Mouse (Mus musculus) thymus, adult 2 months (tissue): ENCODE measurements around the gene Coro1b. TPM values are rescaled to one million over a fixed set of nuclear protein-coding genes. Genes with fewer than 3 reads are reported as not detected.

Source experiments
- DNase-seq: peaks from one replicate; pipeline ENCODE4 v3.0.0; 2021
- H3K27ac ChIP-seq: fragments of 200-500 bp; 2 replicates; pipeline ENCODE4 v1.5.1; 2012; ENCODE audit warnings: low read length, control low read depth; ENCODE audit not compliant: control insufficient read depth, insufficient read depth
- H3K27me3 ChIP-seq: fragments of 200-500 bp; 2 replicates; pipeline ENCODE4 v1.6.1; 2012; ENCODE audit warnings: mild to moderate bottlenecking, low read length, moderate library complexity, mixed read lengths; ENCODE audit not compliant: control insufficient read depth, insufficient read depth
- H3K36me3 ChIP-seq: fragments of 200-500 bp; 2 replicates; pipeline ENCODE4 v1.6.1; 2012; ENCODE audit warnings: mild to moderate bottlenecking, low read length, moderate library complexity; ENCODE audit not compliant: control insufficient read depth, insufficient read depth
- H3K4me1 ChIP-seq: fragments of 200-500 bp; replicated peaks from 2 replicates; pipeline ENCODE4 v1.6.1; 2012; ENCODE audit warnings: low read length; ENCODE audit not compliant: control insufficient read depth, insufficient read depth
- H3K4me3 ChIP-seq: fragments of 200-500 bp; 2 replicates; pipeline ENCODE4 v1.5.1; 2012; ENCODE audit warnings: mild to moderate bottlenecking, low read length, control low read depth, moderate library complexity; ENCODE audit not compliant: control insufficient read depth, insufficient read depth
- CTCF ChIP-seq: fragments of 200-500 bp; IDR thresholded peaks from 2 replicates; pipeline ENCODE4 v1.5.1; 2012; ENCODE audit warnings: mild to moderate bottlenecking, control low read depth, low read length, moderate library complexity, borderline replicate concordance; ENCODE audit not compliant: control insufficient read depth, poor library complexity, insufficient read depth; ENCODE audit errors: extremely low read depth
- POLR2A ChIP-seq: fragments of 200-500 bp; IDR thresholded peaks from 2 replicates; pipeline ENCODE4 v1.6.1; 2012; ENCODE audit warnings: mild to moderate bottlenecking, low read length, control low read depth, moderate library complexity; ENCODE audit not compliant: control insufficient read depth, poor library complexity, insufficient read depth; ENCODE audit errors: extremely low read depth
- WGBS: fragments of 180-500 bp; shearing (Covaris S2); methylation state at CpG from one replicate; pipeline ENCODE4 v1.1.7; 2018; 5-methylcytosine and 5-hydroxymethylcytosine counted together
- polyA plus RNA-seq: library from polyadenylated mRNA; depleted of rRNA; stranded (reverse); fragments of >200 nt; gene quantifications from 2 replicates; pipeline ENCODE4 v1.2.3, GENCODE M21; 2012

Gene Coro1b
- polyA plus RNA-seq, 1 experiment, result 508 TPM

- Histone ChIP-seq H3K4me1 (peaks cover 48% of the 10 kb centered on the region), H3K36me3 (peaks cover 6% of the 10 kb centered on the region; the same call in 1 of the 2 replicates), H3K27ac (no peak overlapping the region), H3K4me3 (no peak overlapping the region), H3K27me3 (no peaks in the 10 kb centered on the region)
- TF ChIP-seq POLR2A, result no peak
- TF ChIP-seq CTCF, result no peak
- DNase-seq, result no peak
- 88% methylated on average over 12 of the region's 12 CpGs for WGBS
Observed at GRCm38 (mm10) chr19:4146366-4147021, 1.9 kb upstream of the Coro1b start.

DNA sequence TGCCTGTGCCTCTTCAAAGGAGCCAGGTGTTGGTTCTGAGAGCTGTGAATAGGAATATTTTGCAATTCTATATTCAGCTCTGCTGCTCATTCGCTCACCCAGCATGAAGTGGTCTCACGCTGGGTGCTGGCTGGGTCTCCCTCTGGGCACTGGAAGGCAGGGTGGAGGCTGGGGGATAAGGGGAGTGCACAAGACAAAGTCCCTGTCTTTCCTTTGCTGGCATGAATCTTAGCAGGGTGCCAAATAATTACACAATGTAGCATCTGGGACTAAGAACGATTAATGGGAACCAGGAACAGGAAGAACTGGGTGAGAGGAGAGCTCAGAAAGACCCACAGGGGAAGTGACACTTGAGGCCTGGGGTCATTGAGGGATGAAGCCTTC, 1.4 kb upstream of the Coro1b start:
- Histone ChIP-seq H3K27ac (no peak overlapping the region; the same call in 1 of the 2 replicates), H3K27me3 (no peaks in the 10 kb centered on the region), H3K4me1 (peaks cover 48% of the 10 kb centered on the region), H3K4me3 (no peak overlapping the region), H3K36me3 (peaks cover 6% of the 10 kb centered on the region; the same call in 1 of the 2 replicates)
- DNase-seq, result no peak
- 64% methylated on average over 3 of the region's 3 CpGs for WGBS
- TF ChIP-seq CTCF (no peak), POLR2A (no peak)

GRCm38 (mm10) chr19:4147782-4148490, 483 bp upstream of the Coro1b start:
- TF ChIP-seq CTCF (no peak), POLR2A (no peak)
- no peak for DNase-seq
- Histone ChIP-seq H3K27me3 (no peaks in the 10 kb centered on the region), H3K27ac (no peak overlapping the region), H3K36me3 (peaks cover 6% of the 10 kb centered on the region; the same call in 1 of the 2 replicates), H3K4me1 (peaks cover 53% of the 10 kb centered on the region), H3K4me3 (peak overlapping the region; percentile 76)
- 42% methylated on average over 9 of the region's 9 CpGs for WGBS

- no peak for DNase-seq
- H3K36me3 ChIP-seq, result peaks cover 11% of the 10 kb centered on the region; the same call in 1 of the 2 replicates
- no peaks in the 10 kb centered on the region for H3K27me3 ChIP-seq
- H3K4me3 ChIP-seq, result peak overlapping the region; percentile 76
- TF ChIP-seq POLR2A, result no peak
- 0 out of 2 replicates have a peak, but pooled peaks have one; percentile 3 for TF ChIP-seq CTCF
- WGBS, result 4% methylated on average over 8 of the region's 8 CpGs
- peak overlapping the region; percentile 67; the same call in 1 of the 2 replicates for H3K27ac ChIP-seq
- peaks cover 60% of the 10 kb centered on the region for H3K4me1 ChIP-seq
Observed at GRCm38 (mm10) chr19:4148819-4149218, 400 bp downstream of the Coro1b start.

DNA sequence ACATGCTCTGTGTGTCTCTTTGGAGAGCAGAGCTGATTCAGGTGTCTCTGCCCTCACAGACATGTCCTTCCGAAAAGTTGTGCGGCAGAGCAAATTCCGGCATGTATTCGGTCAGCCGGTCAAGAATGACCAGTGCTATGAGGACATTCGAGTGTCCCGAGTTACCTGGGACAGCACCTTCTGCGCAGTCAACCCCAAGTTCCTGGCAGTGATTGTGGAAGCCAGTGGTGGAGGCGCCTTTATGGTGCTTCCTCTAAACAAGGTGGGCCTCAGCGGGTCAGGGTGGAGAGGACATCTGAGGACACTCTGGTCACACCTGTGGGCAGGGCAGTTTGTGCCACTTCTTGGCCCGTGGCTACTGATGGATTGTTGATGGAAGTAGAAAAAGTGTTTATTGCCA, 864 bp downstream of the Coro1b start:
- peaks cover 60% of the 10 kb centered on the region for H3K4me1 ChIP-seq
- no peak for TF ChIP-seq POLR2A
- no peak for TF ChIP-seq CTCF
- no peak for DNase-seq
- no peaks in the 10 kb centered on the region for H3K27me3 ChIP-seq
- peaks cover 11% of the 10 kb centered on the region; the same call in 1 of the 2 replicates for H3K36me3 ChIP-seq
- H3K4me3 ChIP-seq, result peak overlapping the region; percentile 76
- peak overlapping the region; percentile 67; the same call in 1 of the 2 replicates for H3K27ac ChIP-seq
- WGBS, result 70% methylated on average over 11 of the region's 11 CpGs

- H3K27ac ChIP-seq, result no peak overlapping the region
- peaks cover 11% of the 10 kb centered on the region; the same call in 1 of the 2 replicates for H3K36me3 ChIP-seq
- H3K27me3 ChIP-seq, result no peaks in the 10 kb centered on the region
- peak overlapping the region; percentile 76; the same call in 1 of the 2 replicates for H3K4me3 ChIP-seq
- TF ChIP-seq CTCF (no peak), POLR2A (no peak)
- H3K4me1 ChIP-seq, result peaks cover 54% of the 10 kb centered on the region
- DNase-seq, result no peak
- WGBS, result 95% methylated on average over 17 of the region's 17 CpGs
Observed at GRCm38 (mm10) chr19:4149764-4150461, 1.5 kb downstream of the Coro1b start.
